In the genomic region with DNA sequence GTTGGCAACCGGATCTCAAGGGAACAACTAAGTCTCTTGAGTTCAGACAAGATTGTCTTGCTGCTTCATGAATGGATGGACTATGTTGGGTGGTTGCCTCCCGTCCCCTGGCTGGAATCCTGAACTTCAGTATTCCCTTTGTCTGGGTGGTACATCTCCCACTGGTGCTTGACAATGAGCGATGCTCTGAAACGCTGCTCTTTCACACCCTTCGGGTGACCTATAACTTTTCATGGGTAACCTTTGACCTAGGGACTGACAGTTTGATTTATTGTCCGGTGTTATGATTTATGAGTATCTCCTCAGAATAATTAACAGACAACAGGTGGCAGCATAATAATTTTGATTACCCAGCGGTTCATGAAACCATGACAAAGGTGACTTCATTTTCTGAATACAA, we compare ENCODE assay signal across 22 mouse cellular contexts.
A peak's percentile ranks its signal among the peaks of the same experiment; 100 is the strongest.
DNase-seq lines count a peak whose midpoint lies in the region; ATAC-seq and TF ChIP-seq lines count a peak whose summit lies in the region.
"Had no signal": no experiment of that assay in that cellular context is flagged by ENCODE, and none has a peak within 500 bp of the region (broad histone marks: within the 10 kb centered on the region; RNA-seq: fewer than 3 reads in every experiment).

No protein-coding gene starts in this region.

- no peak for TF ChIP-seq CTCF in cerebellum, adult 2 months (IDR thresholded peaks at IDR 0.05; ENCODE audit: borderline replicate concordance, insufficient read depth, low read depth, low read length)

- peaks cover 47% of the 10 kb centered on the region for H3K4me1 ChIP-seq in hindbrain, embryonic 10.5 days (replicated peaks)
- peaks cover 25% of the 10 kb centered on the region for H3K4me1 ChIP-seq in hindbrain, embryonic 13.5 days (replicated peaks)
- no peaks in the 10 kb centered on the region for H3K4me1 ChIP-seq in cerebellum, adult 2 months (ENCODE audit: control insufficient read depth, insufficient read depth, low read length)
- H3K4me1 ChIP-seq: embryonic facial prominence, embryonic 13.5 days had no signal

- peaks cover 13% of the 10 kb centered on the region; the same call in 1 of the 2 replicates for H3K27me3 ChIP-seq in hindbrain, embryonic 10.5 days (ENCODE audit: insufficient read depth, poor library complexity, severe bottlenecking)
- peaks cover 3% of the 10 kb centered on the region; the same call in 1 of the 2 replicates for H3K27me3 ChIP-seq in hindbrain, embryonic 13.5 days
- no peaks in the 10 kb centered on the region for H3K27me3 ChIP-seq in cerebellum, adult 2 months (ENCODE audit: control insufficient read depth, insufficient read depth, low read length)
- H3K27me3 ChIP-seq: embryonic facial prominence, embryonic 13.5 days; forebrain, embryonic 13.5 days; Patski had no signal

- no peak overlapping the region for H3K4me2 ChIP-seq in hindbrain, embryonic 13.5 days
- H3K4me2 ChIP-seq: embryonic facial prominence, embryonic 13.5 days; forebrain, embryonic 13.5 days had no signal

- no peak for TF ChIP-seq POLR2A in cerebellum, adult 2 months (IDR thresholded peaks at IDR 0.05; ENCODE audit: borderline replicate concordance, insufficient read depth, low read length)

- H3K4me3 ChIP-seq in hindbrain, embryonic 10.5 days, result no peak overlapping the region
- H3K4me3 ChIP-seq in hindbrain, embryonic 13.5 days, result no peak overlapping the region
- H3K4me3 ChIP-seq in cerebellum, adult 2 months (replicated peaks; ENCODE audit: insufficient read depth, low read depth, low read length), result no peak overlapping the region
- H3K4me3 ChIP-seq: embryonic facial prominence, embryonic 13.5 days; forebrain, embryonic 13.5 days; gastrocnemius, adult 2 months; heart, embryonic 10.5 days had no signal

- peak; percentile 61 for DNase-seq in hindbrain, embryonic 10.5 days (ENCODE audit: low spot score)
- DNase-seq in Muller cell, postnatal 12 days (ENCODE audit: inconsistent ontology term), result peak; percentile 0
- peak; percentile 15 for DNase-seq in embryo, embryonic 11 days
- peak; percentile 31 for DNase-seq in retina, postnatal 1 day
- no peak for DNase-seq in cerebellum, adult 2 months
- DNase-seq: adrenal gland, postnatal 14 days; cerebellum, adult 11-12 months; cerebellum, adult 9-11 months; cerebellum, postnatal 36 days; forebrain, postnatal 0 days; gastrocnemius, adult 2 months; gastrocnemius, postnatal 36 days; heart, adult 18-20 months; heart, postnatal 10 days had no signal

- H3K27ac ChIP-seq in hindbrain, embryonic 10.5 days, result no peak overlapping the region
- no peak overlapping the region for H3K27ac ChIP-seq in hindbrain, embryonic 13.5 days
- no peak overlapping the region for H3K27ac ChIP-seq in cerebellum, adult 2 months (ENCODE audit: insufficient read depth, low read length)
- H3K27ac ChIP-seq: embryonic facial prominence, embryonic 13.5 days; forebrain, embryonic 13.5 days; gastrocnemius, adult 2 months; heart, embryonic 10.5 days; hindbrain, postnatal 0 days had no signal

- no peak overlapping the region for H3K9ac ChIP-seq in hindbrain, embryonic 13.5 days
- H3K9ac ChIP-seq: embryonic facial prominence, embryonic 13.5 days; forebrain, embryonic 13.5 days; forebrain, postnatal 0 days had no signal

- ATAC-seq in hindbrain, embryonic 13.5 days (ENCODE audit: low FRiP score), result no peak
- ATAC-seq in erythroblast, adult 5-6 weeks (replicated peaks; ENCODE audit: low FRiP score, poor library complexity, severe bottlenecking), result no peak
- ATAC-seq: activated CD4-positive, CD25-positive, alpha-beta regulatory T cell, adult 4 months; forebrain, embryonic 13.5 days; forebrain, postnatal 0 days; hindbrain, postnatal 0 days; Patski had no signal

- H3K9me3 ChIP-seq in hindbrain, embryonic 10.5 days, result no peaks in the 10 kb centered on the region
- no peaks in the 10 kb centered on the region for H3K9me3 ChIP-seq in hindbrain, embryonic 13.5 days
- H3K9me3 ChIP-seq: embryonic facial prominence, embryonic 13.5 days; forebrain, embryonic 13.5 days; heart, embryonic 10.5 days had no signal

- WGBS in hindbrain, embryonic 10.5 days, result 31% methylated on average over 7 of the region's 7 CpGs
- 31% methylated on average over 7 of the region's 7 CpGs for whole genome bisulfite sequencing in hindbrain, embryonic 13.5 days
- 22% methylated on average over 7 of the region's 7 CpGs for WGBS in cerebellum, adult 2 months

- no peaks in the 10 kb centered on the region for H3K36me3 ChIP-seq in hindbrain, embryonic 10.5 days
- no peaks in the 10 kb centered on the region for H3K36me3 ChIP-seq in hindbrain, embryonic 13.5 days
- H3K36me3 ChIP-seq: embryonic facial prominence, embryonic 13.5 days; heart, embryonic 10.5 days had no signal

Comparison
In these comparisons a context has a peak if more than half of its experiments do, and no peak if none do; other contexts are left out.
1. DNase-seq: peak in hindbrain, embryonic 10.5 days (single experiment), Muller cell, postnatal 12 days (single experiment), embryo, embryonic 11 days (single experiment) and retina, postnatal 1 day (single experiment); none in cerebellum, adult 2 months (0 of 2).